Mouse (Mus musculus) T-helper 17 cell (primary cell): ENCODE results near the gene Tep1.

ENCODE experiments used
- in situ Hi-C, 2 experiments: fragments of 300-600 bp; cut with MboI, MseI; formaldehyde crosslinking; loops; 1 replicate in 1 of 2; 2 replicates in 1 of 2; pipeline ENCODE4 v1.15.1; 2025; ENCODE audit warnings: high pct_unique_total_duplicates in 2 of 2

The Tep1 gene

DNA sequence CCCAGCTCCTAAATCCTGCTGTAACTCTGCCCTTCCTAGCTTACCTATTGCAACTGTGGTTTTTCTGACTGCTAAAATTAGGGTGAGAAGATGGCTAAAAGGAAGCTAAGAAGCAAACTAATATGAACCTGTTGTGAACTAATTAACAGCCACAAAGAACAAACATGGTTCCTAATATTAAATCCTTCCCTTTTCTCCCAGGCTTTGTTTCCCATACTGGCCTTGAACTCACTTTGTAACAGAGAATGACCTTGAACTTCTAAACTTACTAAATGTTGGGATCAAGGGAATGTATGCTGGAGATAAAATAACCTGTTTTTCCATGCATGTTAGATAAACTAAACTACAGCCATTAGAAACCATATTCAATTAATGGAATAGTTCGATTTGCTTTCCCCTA, 73.9 kb downstream of the Tep1 start:
- in situ Hi-C loops, result loop anchor here (25.0 kb wide), 2 partner anchors 1609 to 1734 kb away; partner anchors contain the start of genes Ap5m1 (in 1 of the 2) and Exoc5 (in 1 of the 2)

DNA sequence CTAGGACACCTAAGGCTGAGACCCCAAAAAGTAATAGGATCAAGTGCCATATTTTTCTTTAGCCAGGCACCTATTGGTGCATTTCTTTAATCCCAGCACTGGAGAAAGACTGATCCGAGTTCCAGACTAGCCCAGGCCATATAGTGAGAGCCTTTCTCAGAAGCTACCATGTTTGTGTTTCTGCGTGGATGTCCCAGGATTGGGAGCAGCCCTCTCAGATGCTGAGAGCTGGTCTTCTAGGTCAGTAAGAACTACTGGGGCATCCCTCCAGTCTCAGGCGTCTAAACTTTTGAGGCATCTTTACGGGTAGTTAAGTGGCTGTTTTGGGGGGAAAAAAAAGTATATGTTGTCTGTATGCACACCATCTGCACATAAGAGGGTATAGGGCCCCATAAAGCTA, 74.4 kb downstream of the Tep1 start:
- in situ Hi-C loops, result loop anchor here (25.0 kb wide), 2 partner anchors 1609 to 1734 kb away; partner anchors contain the start of genes Ap5m1 (in 1 of the 2) and Exoc5 (in 1 of the 2)

DNA sequence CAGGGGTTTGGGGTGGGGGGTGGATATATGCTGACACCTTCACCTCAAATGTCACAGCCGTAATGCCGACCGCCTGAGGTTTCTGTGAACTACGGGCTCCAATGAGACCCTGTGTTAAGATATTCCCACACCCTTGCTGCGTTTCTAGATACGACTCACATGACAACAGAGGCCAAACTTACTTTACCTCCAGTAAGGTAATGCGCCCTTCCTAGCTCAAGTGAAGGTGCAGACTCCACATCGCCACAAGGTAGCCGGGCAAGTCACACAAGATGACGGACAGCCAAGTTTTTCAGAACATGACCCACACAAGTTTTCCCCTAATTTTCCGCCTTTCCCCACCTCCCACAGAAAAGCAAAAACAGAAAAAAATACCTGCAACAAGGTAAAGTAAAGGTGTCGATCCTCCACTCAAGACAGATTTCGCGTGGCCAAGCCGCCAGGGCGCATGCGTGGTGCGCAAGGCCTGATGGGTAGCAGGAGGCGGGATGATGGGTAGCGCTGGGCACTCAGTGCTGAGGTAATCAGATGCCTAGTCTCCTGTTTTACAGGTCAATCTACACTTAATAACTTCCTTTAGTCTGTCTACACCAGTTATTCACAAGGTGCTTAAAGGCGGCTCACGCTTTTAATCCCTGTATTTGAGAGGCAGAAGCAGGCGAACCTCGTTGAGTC, 75.0 kb downstream of the Tep1 start:
- in situ Hi-C loops, result loop anchor here (25.0 kb wide), 2 partner anchors 1608 to 1733 kb away; partner anchors contain the start of genes Ap5m1 (in 1 of the 2) and Exoc5 (in 1 of the 2)

DNA sequence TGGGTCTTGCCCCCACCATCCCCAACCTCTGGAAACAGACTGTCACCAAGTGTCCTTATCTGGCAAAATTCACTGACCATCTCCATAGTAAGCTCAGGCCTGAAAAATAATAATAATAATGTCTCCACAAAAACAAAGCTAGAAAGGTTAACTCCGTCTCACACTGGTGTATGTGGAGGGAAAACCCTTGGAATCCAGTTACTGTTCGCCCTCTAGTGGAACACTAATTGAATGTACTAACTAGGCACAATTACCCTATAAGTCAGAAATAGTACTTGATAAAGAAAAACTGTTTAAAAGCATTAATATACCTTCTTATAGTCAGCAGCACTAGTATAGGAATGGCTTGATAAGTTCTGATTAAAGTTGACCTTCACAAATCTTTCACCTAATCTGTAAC, 82.2 kb downstream of the Tep1 start:
- in situ Hi-C loops, result loop anchor here (25.0 kb wide), 2 partner anchors 1601 to 1726 kb away; partner anchors contain the start of genes Ap5m1 (in 1 of the 2) and Exoc5 (in 1 of the 2)

DNA sequence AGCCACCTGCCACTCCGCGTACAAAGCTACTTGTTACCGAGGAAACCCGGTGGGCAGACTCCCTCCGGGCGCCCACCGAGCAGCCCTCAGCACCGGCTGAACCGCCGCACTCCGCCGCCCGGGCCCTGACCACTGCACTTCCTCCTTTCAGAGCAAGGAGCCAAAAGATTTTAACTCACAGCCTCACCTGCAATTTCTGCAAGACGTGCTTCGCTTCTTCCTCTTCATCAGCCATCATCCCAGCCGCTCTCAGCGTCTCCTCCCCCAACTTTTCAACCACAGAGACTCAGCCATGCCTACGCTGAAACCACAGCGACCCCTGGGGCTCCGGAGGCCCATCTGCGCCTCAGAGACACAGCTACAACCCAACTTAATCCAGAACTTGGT, 85.1 kb downstream of the Tep1 start, which contains the start of gene Ttc5:
Ttc5 (minus strand) TSS at position 269 of the 387 bp plus-strand sequence.
- in situ Hi-C loops, result loop anchor here (25.0 kb wide), 2 partner anchors 1598 to 1723 kb away; partner anchors contain the start of genes Ap5m1 (in 1 of the 2) and Exoc5 (in 1 of the 2)

DNA sequence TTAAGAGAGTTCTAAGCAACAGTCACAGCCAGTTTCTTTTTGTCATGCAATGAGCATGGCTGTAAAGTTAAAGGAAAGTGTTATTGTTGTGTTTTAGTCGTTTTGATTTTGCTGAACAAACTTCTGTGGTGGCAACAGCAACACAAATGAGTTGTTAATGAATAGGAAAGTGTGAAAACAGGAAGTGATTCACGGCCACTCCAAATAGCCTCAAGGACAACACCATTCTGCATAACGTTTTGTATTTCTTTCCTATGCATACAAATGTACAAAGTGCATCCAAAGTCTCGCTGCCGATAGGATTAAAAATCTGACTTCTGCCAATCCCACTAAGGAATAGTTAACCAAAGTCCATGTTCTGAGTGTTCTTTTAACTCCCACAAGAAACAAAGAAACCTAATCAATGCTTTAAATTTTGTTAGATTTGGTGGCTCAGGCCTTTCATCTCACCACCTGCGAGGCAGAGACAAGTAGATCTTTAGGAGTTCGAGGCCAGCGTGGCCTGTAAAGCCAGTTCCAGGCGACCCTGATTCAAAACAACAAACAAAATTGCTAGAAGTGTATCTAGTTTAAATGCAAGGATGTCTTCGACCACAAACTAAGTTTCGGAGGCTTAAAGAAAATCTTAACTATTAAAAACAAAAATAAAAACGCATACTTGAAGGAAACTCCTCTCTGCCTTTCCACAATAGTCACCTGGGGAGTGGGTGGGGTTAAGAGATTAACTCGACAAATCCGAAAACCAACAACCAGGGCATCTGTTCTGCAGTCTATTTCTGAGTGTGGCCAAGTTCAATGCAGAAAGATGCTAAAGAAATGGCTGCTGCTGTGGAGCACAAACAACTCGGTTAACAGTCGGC, 85.7 kb downstream of the Tep1 start:
- in situ Hi-C loops, result loop anchor here (25.0 kb wide), 2 partner anchors 1597 to 1722 kb away; partner anchors contain the start of genes Ap5m1 (in 1 of the 2) and Exoc5 (in 1 of the 2)

DNA sequence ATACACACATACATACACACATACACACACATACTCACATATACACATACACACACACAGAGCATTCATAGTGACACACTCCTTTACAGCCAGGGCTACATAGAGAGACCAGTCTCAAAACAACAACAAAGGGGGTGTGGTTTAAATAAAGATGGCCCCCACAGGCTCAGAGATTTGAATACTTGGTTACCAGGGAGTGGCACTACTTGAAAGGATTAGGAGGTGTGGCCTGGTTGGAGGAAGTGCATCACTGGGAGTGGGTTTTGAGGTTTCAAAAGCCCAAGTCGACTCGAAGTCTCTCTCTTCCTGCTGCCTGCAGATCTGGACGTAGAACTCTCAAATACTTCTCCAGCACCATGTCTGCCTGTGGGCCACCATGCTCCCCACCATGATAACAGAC, 88.2 kb downstream of the Tep1 start:
- in situ Hi-C loops, result loop anchor here (25.0 kb wide), 2 partner anchors 1595 to 1720 kb away; partner anchors contain the start of genes Ap5m1 (in 1 of the 2) and Exoc5 (in 1 of the 2)
